Mouse (Mus musculus) limb, embryonic 13.5 days (tissue): Measurements from ENCODE around the gene Lmtk3. TPM values are rescaled to one million over a fixed set of nuclear protein-coding genes. Genes with fewer than 3 reads are reported as not detected.

Experiments used
- ATAC-seq: fragments of 200-750 bp; cut with Nextera tagmentation; 2 replicates; pipeline ENCODE4 v1.8.0; 2017; ENCODE audit warnings: low read depth, moderate number of reproducible peaks, moderate TSS enrichment; ENCODE audit not compliant: low FRiP score
- H3K27ac ChIP-seq: fragments of 300-500 bp; sonication (generic); 2 replicates; pipeline ENCODE4 v1.5.1; 2015; ENCODE audit warnings: inconsistent platforms, mild to moderate bottlenecking, moderate library complexity
- H3K27me3 ChIP-seq: fragments of 300-500 bp; sonication (generic); 2 replicates; pipeline ENCODE4 v1.6.1; 2015; ENCODE audit warnings: mild to moderate bottlenecking, inconsistent platforms
- H3K36me3 ChIP-seq: fragments of 300-500 bp; sonication (generic); 2 replicates; pipeline ENCODE4 v1.6.1; 2015; ENCODE audit warnings: inconsistent platforms, mild to moderate bottlenecking, moderate library complexity
- H3K4me1 ChIP-seq: fragments of 300-500 bp; sonication (generic); 2 replicates; pipeline ENCODE4 v1.6.1; 2015; ENCODE audit warnings: inconsistent platforms
- H3K4me2 ChIP-seq: fragments of 300-500 bp; sonication (generic); replicated peaks from 2 replicates; pipeline ENCODE4 v1.6.1; 2015; ENCODE audit warnings: inconsistent platforms, mild to moderate bottlenecking, moderate library complexity
- H3K4me3 ChIP-seq: fragments of 300-500 bp; sonication (generic); 2 replicates; pipeline ENCODE4 v1.5.1; 2015; ENCODE audit warnings: moderate library complexity, mild to moderate bottlenecking, inconsistent platforms
- H3K9ac ChIP-seq: fragments of 300-500 bp; sonication (generic); 2 replicates; pipeline ENCODE4 v1.6.1; 2015; ENCODE audit warnings: mild to moderate bottlenecking, inconsistent platforms
- H3K9me3 ChIP-seq: fragments of 300-500 bp; sonication (generic); 2 replicates; pipeline ENCODE4 v1.6.1; 2016; ENCODE audit warnings: inconsistent platforms
- WGBS: fragments of 180-500 bp; shearing (Covaris S2); methylation state at CpG from one replicate; pipeline ENCODE4 v1.1.7; 2015; 5-methylcytosine and 5-hydroxymethylcytosine counted together
- polyA plus RNA-seq: library from polyadenylated mRNA; unstranded; fragments of >200 nt; fragmentation: Nextera tagmentation; extraction: Ambion mirVana; gene quantifications from 2 replicates; pipeline ENCODE4 v1.2.1, GENCODE M21; 2015

The Lmtk3 gene
- polyA plus RNA-seq, 1 experiment from 2014 or later: 4.9 TPM

- 55% methylated on average over 6 of the region's 6 CpGs for whole genome bisulfite sequencing
These were observed 27.8 kb upstream of the Lmtk3 start for GRCm38 (mm10) chr7:45755703-45756102.

GRCm38 (mm10) chr7:45759400-45759799 lies 24.1 kb upstream of the Lmtk3 start:
- Histone ChIP-seq H3K36me3 (no peaks in the 10 kb centered on the region), H3K9ac (peak overlapping the region; percentile 55), H3K4me1 (peaks cover 8% of the 10 kb centered on the region), H3K27ac (no peak overlapping the region), H3K27me3 (peaks cover 37% of the 10 kb centered on the region), H3K4me3 (peak overlapping the region; percentile 29), H3K9me3 (no peaks in the 10 kb centered on the region), H3K4me2 (peak overlapping the region; percentile 59)
- 3% methylated on average over 26 of the region's 27 CpGs for WGBS
- ATAC-seq: no peak; the same call in 1 of the 2 replicates

More at GRCm38 (mm10) chr7:45755703-45756102, 27.8 kb upstream of the Lmtk3 start:
- Histone ChIP-seq H3K27me3 (peaks cover 32% of the 10 kb centered on the region), H3K4me2 (no peak overlapping the region), H3K9ac (no peak overlapping the region), H3K4me1 (peaks cover 8% of the 10 kb centered on the region), H3K9me3 (no peaks in the 10 kb centered on the region), H3K36me3 (no peaks in the 10 kb centered on the region), H3K27ac (no peak overlapping the region), H3K4me3 (no peak overlapping the region)
- ATAC-seq: no peak

- Histone ChIP-seq H3K27me3 (peaks cover 37% of the 10 kb centered on the region), H3K4me1 (peaks cover 8% of the 10 kb centered on the region), H3K9me3 (no peaks in the 10 kb centered on the region), H3K36me3 (no peaks in the 10 kb centered on the region), H3K4me2 (no peak overlapping the region), H3K27ac (no peak overlapping the region), H3K4me3 (no peak overlapping the region), H3K9ac (no peak overlapping the region)
- ATAC-seq: no peak
- 64% methylated on average over 5 of the region's 5 CpGs for WGBS
These were observed 23.4 kb upstream of the Lmtk3 start for GRCm38 (mm10) chr7:45760151-45760550.

GRCm38 (mm10) chr7:45765995-45766394 lies 17.5 kb upstream of the Lmtk3 start:
- no peak overlapping the region for H3K27ac ChIP-seq
- 52% methylated on average over 8 of the region's 8 CpGs for WGBS
- no peaks in the 10 kb centered on the region for H3K9me3 ChIP-seq
- no peak overlapping the region for H3K9ac ChIP-seq
- no peak overlapping the region for H3K4me3 ChIP-seq
- ATAC-seq: no peak
- H3K4me2 ChIP-seq: no peak overlapping the region
- H3K36me3 ChIP-seq: no peaks in the 10 kb centered on the region
- H3K27me3 ChIP-seq: peaks cover 2% of the 10 kb centered on the region; the same call in 1 of the 2 replicates
- no peaks in the 10 kb centered on the region for H3K4me1 ChIP-seq

- Histone ChIP-seq H3K4me3 (no peak overlapping the region), H3K9me3 (no peaks in the 10 kb centered on the region), H3K27me3 (no peaks in the 10 kb centered on the region), H3K4me1 (no peaks in the 10 kb centered on the region), H3K9ac (no peak overlapping the region), H3K36me3 (no peaks in the 10 kb centered on the region), H3K4me2 (no peak overlapping the region), H3K27ac (no peak overlapping the region)
- WGBS: 55% methylated on average over 8 of the region's 8 CpGs
- ATAC-seq: no peak
These were observed 16.8 kb upstream of the Lmtk3 start for GRCm38 (mm10) chr7:45766764-45767163.

- H3K9ac ChIP-seq: no peak overlapping the region
- no peak for ATAC-seq
- no peak overlapping the region for H3K4me3 ChIP-seq
- H3K4me1 ChIP-seq: no peaks in the 10 kb centered on the region
- H3K36me3 ChIP-seq: no peaks in the 10 kb centered on the region
- no peak overlapping the region for H3K4me2 ChIP-seq
- H3K27me3 ChIP-seq: no peaks in the 10 kb centered on the region
- 89% methylated on average over 6 of the region's 6 CpGs for WGBS
- H3K27ac ChIP-seq: no peak overlapping the region
- H3K9me3 ChIP-seq: no peaks in the 10 kb centered on the region
These were observed 16.0 kb upstream of the Lmtk3 start for GRCm38 (mm10) chr7:45767500-45767899.

GRCm38 (mm10) chr7:45770427-45771082 lies 13.0 kb upstream of the Lmtk3 start:
- WGBS: 65% methylated on average over 8 of the region's 8 CpGs
- H3K36me3 ChIP-seq: no peaks in the 10 kb centered on the region
- H3K4me3 ChIP-seq: no peak overlapping the region
- no peak for ATAC-seq
- no peak overlapping the region for H3K9ac ChIP-seq
- H3K27me3 ChIP-seq: peaks cover 3% of the 10 kb centered on the region; the same call in 1 of the 2 replicates
- no peaks in the 10 kb centered on the region for H3K4me1 ChIP-seq
- no peak overlapping the region for H3K27ac ChIP-seq
- H3K4me2 ChIP-seq: no peak overlapping the region
- no peaks in the 10 kb centered on the region for H3K9me3 ChIP-seq

- H3K4me2 ChIP-seq: no peak overlapping the region
- no peaks in the 10 kb centered on the region for H3K9me3 ChIP-seq
- 64% methylated on average over 4 of the region's 4 CpGs for WGBS
- H3K4me3 ChIP-seq: no peak overlapping the region
- ATAC-seq: no peak
- no peaks in the 10 kb centered on the region for H3K36me3 ChIP-seq
- H3K27ac ChIP-seq: no peak overlapping the region
- H3K4me1 ChIP-seq: no peaks in the 10 kb centered on the region
- H3K9ac ChIP-seq: no peak overlapping the region
- H3K27me3 ChIP-seq: peaks cover 3% of the 10 kb centered on the region; the same call in 1 of the 2 replicates
These were observed 12.4 kb upstream of the Lmtk3 start for GRCm38 (mm10) chr7:45771101-45771500.

GRCm38 (mm10) chr7:45775237-45775636 lies 8.3 kb upstream of the Lmtk3 start:
- WGBS: 78% methylated on average over 7 of the region's 7 CpGs
- no peak for ATAC-seq

GRCm38 (mm10) chr7:45779081-45779641 lies 4.4 kb upstream of the Lmtk3 start:
- H3K9ac ChIP-seq: peak overlapping the region; percentile 8; the same call in 1 of the 2 replicates
- H3K4me3 ChIP-seq: no peak overlapping the region
- peaks cover 23% of the 10 kb centered on the region for H3K27me3 ChIP-seq
- H3K36me3 ChIP-seq: no peaks in the 10 kb centered on the region
- H3K9me3 ChIP-seq: no peaks in the 10 kb centered on the region
- ATAC-seq: no peak
- 25% methylated on average over 22 of the region's 22 CpGs for WGBS
- no peak overlapping the region for H3K27ac ChIP-seq
- H3K4me2 ChIP-seq: peak overlapping the region; percentile 35; the same call in 1 of the 2 replicates
- peaks cover 10% of the 10 kb centered on the region for H3K4me1 ChIP-seq

More at GRCm38 (mm10) chr7:45775237-45775636, 8.3 kb upstream of the Lmtk3 start:
- Histone ChIP-seq H3K4me3 (no peak overlapping the region), H3K36me3 (no peaks in the 10 kb centered on the region), H3K9ac (no peak overlapping the region), H3K27ac (no peak overlapping the region), H3K4me2 (no peak overlapping the region), H3K4me1 (peaks cover 6% of the 10 kb centered on the region), H3K9me3 (no peaks in the 10 kb centered on the region), H3K27me3 (peaks cover 22% of the 10 kb centered on the region)

GRCm38 (mm10) chr7:45782271-45782670 lies 1.3 kb upstream of the Lmtk3 start:
- Histone ChIP-seq H3K27ac (no peak overlapping the region), H3K4me3 (no peak overlapping the region), H3K27me3 (peaks cover 23% of the 10 kb centered on the region), H3K9ac (no peak overlapping the region), H3K4me2 (no peak overlapping the region), H3K9me3 (no peaks in the 10 kb centered on the region), H3K36me3 (no peaks in the 10 kb centered on the region), H3K4me1 (peaks cover 29% of the 10 kb centered on the region)
- 74% methylated on average over 4 of the region's 4 CpGs for whole genome bisulfite sequencing
- ATAC-seq: no peak

- ATAC-seq: peak; percentile 31; the same call in 1 of the 2 replicates
- Histone ChIP-seq H3K36me3 (peaks cover 23% of the 10 kb centered on the region), H3K9ac (peak within 1 kb of the TSS; percentile 74), H3K27me3 (peaks cover 6% of the 10 kb centered on the region; the same call in 1 of the 2 replicates), H3K4me3 (peak within 1 kb of the TSS; percentile 88), H3K4me2 (peak within 1 kb of the TSS; percentile 85), H3K9me3 (no peaks in the 10 kb centered on the region), H3K4me1 (peaks cover 28% of the 10 kb centered on the region), H3K27ac (peak within 1 kb of the TSS; percentile 40; the same call in 1 of the 2 replicates)
- WGBS: 25% methylated on average over 20 of the region's 20 CpGs
These were observed 1.2 kb downstream of the Lmtk3 start, which contains the start of gene Sult2b1 for GRCm38 (mm10) chr7:45784524-45785372. Gene Sult2b1 (minus strand): TSS chr7:45784669.
